Mouse (Mus musculus) lung, postnatal 10 days (tissue): ENCODE data around the gene Chpf2.

Experiments used
- DNase-seq: peaks from one replicate; pipeline ENCODE4 v3.0.0; 2021

The Chpf2 gene

DNA sequence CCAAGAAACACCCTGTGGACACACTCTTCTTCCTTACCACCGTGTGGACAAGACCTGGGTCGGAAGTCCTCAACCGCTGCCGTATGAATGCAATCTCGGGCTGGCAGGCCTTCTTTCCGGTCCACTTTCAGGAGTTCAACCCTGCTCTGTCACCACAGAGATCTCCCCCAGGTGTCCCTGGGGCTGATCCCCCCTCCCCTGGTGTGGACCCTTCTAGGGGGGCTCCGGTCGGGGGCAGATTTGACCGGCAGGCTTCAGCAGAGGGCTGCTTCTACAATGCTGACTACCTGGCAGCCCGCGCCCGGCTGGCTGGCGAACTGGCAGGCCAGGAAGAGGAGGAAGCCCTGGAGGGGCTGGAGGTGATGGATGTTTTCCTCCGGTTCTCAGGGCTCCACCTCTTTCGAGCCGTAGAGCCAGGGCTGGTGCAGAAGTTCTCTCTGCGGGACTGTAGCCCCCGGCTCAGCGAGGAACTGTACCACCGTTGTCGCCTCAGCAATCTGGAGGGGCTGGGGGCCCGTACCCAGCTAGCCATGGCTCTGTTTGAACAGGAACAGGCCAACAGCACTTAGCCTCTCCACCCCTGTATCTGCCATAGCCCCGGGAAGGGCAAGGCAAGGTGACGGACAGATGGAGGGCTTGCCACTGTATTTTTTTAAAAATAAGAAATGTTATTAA, 5.4 kb downstream of the Chpf2 start:
- no peak for DNase-seq

DNA sequence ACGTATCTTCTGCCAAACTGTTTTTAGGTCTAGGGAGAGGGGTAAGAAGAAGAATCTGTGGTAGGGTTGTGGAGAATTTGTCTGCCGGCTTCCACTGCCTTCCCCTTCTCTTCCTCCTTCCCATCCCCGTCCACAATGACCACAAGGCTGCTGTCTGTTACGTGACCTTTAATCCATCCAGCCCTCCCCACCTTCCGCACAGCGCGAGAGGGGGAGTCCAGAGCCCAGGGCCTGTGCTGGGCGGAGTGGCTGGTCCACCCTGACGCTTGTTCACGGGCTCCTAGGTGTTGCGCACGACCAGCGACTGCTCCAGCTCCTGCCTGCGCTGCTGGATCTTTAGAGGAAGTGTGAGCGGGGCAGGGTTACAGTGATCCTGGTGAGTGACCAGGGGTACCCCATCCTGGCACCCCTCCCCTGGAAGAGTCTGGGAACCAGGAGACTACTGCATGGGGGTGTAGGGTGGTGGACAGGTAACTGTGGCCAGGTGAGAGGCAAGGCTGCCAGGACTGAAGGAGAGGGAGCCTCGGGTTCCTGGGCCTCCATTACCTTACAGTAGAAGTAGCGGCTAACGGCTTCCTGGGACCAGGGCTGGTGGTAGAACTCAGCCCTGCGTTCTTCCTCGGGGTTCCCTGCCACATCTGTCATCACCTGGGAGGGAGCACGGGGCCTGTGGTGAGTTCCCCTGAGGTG, 6.1 kb downstream of the Chpf2 start:
- DNase-seq = no peak

DNA sequence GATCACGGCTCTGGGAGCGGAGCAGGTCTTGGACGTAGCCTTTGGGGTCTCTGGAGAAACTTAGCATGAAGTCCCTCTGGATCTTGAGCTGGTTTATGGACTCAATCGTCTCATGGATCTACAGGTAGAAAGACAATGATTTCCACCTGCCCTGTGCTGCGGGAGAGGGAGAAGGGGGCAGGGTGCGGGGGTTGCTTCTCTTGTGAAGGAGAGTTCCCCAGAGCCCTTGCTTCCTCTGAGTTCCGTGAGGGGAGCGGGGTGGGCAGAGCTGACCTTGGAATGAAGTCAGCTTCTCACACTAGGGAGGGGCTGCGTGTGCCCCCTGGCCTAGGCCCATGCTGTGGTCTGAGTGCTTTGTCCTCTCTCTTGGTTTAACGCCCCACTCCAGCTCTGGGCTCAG, 6.7 kb downstream of the Chpf2 start:
- DNase-seq = no peak

DNA sequence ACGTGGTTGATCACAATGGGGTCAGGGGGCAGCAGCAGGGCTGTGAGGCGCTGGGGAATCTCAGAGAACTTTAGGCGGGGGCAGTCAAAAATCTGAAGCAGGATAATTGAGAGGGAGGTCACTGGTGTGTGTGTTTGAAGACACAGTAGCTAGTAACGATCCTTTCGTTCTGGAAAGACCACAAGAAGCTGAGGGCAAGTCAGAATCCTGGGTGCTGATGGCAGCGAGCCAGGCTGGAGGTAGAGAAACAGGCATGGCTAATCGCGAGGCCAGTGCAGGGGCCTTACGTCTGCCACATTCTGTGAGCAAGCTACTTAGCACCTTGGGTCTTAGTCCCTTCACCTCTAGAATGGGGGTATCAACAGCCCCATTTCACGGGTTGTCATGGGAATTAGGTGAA, 7.4 kb downstream of the Chpf2 start:
- no peak for DNase-seq

DNA sequence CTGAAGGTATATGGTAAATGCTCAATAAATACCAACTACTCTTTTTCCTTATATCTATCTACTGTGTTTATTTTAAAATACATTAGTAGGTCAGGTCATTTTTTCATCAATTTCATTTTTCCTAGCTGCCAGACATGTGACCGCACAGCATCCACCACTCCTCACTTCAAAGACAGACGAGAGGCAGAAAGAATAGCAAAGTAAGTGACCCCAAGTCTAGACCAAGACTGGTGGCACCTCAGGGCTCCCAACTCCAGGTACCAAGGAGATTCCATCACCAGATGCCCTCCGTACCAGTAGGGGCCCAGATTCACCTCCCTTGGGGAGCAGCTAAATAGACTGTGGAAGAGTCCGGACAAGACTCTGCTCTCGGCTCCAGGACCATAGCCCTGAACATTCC, 7.8 kb downstream of the Chpf2 start:
- DNase-seq = no peak

DNA sequence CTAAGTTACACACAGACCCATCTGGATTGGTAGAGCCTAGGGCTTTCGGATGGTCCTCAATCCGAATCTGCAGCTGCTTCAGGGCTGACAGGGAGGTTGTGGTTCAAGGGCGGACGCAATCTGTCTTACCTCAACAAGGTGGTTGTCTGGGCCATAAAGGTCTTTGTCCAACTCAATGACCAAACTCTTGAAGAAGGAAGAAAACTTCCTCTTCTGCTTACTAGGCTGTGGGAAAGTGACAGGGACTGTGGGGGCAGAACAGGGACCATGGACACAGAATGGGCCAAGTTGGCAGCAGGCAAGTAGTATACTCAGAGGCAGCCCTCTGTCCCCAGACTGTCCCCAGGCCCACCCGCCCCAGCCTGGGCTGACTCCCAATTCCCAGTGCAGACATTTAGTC, 8.7 kb downstream of the Chpf2 start:
- DNase-seq = no peak

DNA sequence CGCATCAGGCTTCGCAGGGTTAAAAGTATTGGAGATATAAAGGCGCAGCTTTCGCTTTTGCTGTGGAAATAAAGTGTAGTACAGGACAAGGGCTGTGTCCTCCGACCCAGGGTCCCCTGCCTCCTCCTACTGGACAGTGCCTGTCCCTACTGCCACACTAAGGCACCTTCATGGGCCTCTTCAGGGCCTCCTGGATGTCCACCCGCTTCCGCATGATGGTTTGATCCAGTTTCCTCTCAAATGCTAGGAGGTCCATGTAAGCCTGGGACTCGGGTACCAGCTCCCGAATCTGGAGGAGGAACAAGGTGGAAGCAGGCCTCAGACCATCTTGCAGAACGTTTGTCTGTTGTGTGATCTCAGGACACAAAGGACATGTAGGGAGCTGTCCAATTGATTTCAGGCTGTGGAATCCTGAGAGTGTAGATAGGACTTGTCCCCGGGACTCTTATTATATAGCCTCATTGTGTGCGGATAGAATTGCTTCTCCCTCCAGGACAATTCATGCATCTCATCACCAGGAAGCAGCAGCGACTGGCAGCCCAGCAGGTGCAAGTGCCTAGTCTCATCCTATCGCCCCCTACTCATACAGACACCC, 9.3 kb downstream of the Chpf2 start:
- DNase-seq = no peak

DNA sequence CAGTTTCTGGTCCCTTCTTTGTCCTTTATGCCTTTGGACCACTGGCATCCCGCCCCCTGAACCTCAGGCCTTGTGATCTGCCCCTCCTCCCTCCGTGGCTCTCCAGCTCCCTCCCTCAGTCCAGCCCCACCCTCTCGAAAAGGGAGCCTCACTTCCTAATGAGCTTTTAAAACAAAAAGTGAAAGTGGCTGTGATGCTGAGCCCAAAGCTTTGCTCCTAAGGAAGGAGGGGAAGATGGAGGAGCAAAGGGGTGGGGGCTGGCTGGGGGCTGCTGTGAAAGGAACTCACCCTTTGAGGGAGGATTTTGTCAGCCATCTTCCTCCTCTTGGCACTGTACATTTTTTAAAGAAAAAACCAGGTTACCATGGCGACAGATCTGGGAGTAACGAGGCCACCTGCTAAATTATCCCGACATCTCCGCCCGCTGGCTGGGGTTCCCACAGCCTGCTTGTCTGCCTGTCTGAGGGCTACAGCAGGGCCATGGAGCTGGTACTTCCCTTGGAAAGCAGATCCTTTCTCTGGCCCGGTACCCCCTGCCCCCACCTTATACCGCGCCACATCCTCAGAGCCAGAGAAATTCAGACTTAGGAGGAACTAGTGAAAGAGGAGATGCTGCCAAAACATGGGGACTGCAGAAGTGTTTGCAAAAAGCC, 10.1 kb downstream of the Chpf2 start:
- peak; percentile 48 for DNase-seq

DNA sequence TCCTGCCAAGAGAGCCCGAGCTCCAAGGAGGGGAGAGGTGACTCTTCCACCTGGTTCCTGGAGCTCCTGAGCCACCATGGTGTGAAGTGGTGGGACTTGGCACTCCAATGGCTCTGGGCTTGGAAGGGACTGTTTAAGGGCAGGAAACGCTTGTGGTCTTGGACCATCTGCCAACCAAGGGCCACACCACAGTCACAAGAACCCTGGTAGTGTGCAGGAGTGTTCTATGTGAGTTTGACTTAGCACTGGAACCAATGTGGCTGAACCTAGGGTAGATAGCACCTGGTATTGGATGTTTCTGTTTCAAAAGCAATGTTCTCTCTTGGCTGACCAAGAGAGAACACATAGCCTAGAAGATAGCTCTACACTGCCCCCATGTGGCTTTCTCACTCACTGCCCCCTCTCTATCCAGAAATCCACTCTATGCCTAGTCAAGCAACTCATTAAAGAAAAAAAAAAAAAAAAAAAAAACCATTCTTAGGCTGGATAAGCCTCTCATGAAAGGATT, 10.7 kb downstream of the Chpf2 start:
- peak; percentile 90 for DNase-seq

DNA sequence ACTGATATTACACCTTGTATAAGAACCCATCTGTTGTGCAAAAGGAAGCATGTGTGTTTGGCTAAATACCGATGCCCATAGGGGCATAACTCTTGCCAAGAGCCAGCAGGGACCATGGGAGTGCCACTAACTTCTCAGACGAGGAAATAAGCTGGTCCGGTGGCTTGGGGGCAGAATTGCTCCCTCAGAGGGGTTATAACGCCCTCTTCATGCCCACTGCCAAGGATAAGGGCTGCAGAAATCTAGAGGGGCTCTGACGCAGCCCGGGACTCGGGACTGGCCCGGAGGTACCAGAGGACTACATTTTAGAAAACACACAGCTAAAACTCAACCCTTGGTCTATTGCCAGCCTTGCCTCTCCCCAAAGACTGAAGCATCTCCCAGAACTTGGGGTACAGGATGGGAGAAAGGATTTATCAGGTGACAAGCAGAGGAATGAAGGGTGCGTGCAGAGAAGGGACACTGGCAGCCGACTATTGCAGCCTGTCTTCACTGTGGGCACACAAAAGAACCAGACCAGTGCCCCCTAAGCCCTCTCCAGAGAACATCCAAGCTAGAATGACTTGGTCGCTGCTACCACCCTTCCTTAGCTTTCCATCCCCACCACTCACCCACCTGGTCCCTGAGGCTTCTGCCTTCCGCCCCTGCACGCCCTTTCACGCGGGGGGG, 11.5 kb downstream of the Chpf2 start:
- no peak for DNase-seq

DNA sequence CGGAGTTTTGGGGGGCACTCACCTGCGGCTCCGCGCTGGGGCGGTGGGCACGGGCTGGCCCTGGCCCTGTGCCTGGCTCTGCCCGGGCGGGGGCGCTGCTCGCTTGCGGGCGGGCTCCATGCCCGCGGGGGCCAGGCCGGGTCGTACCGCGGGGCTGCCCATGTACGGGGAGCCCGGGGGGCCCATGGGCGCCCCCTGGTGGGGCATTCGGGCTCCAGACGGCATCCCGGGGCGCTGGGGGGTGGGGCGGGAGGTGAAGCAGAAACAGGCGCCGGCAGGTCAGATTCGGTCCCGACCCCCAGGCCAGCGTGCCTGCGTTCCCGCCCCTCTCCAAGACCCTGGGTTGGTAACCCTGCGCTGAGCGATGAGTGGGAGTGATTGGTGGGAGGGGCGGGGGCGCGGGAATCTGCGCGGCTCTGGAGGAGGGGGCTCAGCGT, 12.0 kb downstream of the Chpf2 start:
- DNase-seq = peak; percentile 76

DNA sequence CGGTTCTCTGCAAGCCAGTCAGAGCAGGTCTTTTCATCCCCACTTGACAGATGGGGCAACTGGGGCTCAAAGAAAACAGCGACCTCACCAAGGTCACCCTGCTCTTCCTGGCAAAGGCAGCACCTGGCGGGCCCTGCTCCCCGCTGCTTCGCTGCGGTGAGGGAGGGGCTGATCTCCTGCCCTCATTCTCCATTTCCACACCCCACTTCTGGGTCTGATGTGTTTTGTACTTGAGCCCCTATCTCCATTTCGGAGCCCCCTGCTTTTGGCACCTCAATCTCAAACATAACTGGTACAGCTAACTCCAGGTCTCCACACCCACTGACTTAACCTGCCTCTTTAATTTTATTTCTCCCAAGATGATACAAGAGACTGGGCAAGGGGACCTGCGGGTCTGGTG, 12.6 kb downstream of the Chpf2 start:
- DNase-seq = no peak

DNA sequence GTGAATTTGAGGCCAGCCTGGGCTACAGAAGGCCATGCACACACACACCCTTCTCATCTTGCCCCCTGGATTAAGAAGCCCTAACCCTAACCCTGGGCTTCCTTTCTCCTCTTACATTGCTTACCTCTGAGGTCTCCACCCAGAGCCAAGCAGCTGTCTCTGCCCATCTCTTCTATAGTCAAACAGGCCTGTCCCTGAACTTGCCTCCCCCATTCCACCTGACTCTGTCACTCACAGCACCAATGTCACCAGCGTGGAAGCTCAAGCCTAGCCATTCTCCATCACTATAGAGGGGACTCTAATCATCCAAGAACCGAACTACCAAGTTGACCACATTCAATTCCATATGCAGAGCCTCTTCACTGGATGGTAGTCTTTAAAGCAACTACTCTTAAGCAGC, 13.7 kb downstream of the Chpf2 start:
- DNase-seq = no peak

DNA sequence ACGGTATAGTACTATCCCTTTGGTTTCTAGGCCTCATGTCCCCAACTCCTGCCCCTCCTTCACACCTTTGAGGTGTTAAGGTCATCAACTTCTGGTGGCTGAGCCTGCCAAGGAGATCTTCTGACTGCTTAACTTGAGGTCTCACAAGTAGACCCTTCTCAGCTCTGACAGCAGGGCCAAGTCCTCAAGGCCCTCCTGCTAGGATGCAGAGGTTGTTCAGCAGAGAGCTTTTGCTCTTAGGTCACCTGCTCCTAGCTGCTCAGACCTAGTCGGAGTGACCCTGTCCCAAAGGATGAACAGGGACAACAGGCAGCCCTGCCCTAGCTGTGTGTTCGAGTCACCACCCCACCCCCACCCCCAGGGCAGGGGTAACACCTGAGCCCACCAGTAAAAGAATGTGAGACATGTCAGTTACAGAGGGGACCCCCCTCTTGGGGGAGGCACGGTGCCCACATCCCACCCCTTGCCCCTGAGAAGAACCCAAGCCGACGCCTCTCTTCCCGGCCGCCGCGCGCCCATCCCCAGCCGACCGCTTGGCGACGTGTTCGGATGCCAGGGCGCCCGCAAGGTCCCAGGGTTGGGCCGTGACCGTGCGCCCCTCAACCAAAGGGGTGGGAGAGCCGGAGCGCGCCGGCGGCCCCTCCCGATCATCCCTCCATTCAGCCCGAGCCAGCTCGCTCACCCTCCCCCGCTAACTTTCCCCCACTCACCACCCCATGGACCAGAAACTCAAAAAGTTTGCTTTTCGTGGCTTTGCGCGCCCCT, 14.7 kb downstream of the Chpf2 start:
- DNase-seq = no peak

DNA sequence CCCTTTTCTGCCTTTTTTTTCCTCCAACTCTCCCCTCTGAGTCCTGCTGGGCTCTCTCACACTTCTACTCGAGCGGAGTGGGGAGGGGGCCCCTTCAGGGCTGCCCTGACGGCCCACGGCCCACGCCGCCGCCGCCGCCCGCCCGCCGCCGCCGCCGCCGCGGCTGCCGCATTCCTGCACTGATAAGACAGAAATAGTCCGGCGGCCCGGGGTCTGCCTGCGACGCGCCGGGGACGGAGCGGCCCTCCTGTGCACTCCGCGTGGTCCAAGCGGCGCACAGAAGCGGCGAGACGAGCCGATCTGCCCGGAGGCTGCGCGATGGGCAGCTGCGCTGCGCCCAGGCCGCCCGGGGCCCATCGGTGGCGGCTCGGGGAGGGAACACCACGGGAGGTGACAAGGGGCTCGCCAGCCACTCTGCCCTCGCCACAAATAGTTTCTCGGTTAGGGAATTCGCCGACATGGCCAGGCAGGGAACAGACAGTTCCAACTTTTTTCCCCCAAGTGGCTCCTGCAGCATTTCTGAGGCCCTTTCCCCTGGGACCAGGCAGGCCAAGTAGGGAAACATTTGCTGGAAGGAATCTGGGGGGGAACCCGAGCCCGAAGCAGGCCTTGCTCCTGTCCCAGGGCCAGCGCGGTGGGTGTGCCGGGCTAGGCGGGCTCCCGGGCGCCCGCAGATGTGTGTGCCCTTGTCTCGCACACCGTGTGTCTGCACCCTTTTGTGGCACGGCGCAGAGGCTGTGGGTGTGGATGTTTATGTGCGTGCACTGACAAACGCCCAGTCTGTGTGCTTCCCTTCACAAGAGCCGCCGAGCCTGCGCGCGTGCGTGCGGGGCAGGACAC, 15.6 kb downstream of the Chpf2 start:
- peak; percentile 88 for DNase-seq

DNA sequence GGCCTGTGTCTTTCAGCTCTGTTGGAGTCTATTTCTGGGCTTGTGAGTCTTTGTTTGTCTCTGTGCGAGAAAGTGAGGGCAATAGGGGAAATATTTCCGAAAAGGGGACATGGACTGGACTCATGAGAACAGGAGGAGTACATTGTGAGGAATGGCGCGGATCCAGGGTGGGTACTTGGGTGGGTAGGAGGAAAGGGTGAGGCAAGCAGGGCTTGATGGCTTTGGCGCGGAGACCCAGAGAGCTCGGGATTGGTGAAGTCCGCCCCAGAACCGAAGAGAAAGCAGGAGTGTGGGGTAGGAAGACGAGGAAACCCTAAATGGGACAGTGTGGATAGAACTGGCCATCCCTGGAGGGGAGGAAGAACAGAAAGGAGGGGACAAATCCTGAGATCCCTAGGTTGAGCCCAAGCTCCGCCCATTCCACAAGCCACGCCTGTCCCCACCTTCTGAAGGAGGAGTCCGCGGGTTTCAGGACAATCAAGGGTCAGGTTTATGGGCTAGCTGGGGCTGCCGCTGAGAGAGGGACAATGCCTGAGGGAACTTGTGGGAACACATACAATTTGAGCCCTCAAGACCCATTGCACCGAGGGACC, 16.3 kb downstream of the Chpf2 start:
- DNase-seq = peak; percentile 95

DNA sequence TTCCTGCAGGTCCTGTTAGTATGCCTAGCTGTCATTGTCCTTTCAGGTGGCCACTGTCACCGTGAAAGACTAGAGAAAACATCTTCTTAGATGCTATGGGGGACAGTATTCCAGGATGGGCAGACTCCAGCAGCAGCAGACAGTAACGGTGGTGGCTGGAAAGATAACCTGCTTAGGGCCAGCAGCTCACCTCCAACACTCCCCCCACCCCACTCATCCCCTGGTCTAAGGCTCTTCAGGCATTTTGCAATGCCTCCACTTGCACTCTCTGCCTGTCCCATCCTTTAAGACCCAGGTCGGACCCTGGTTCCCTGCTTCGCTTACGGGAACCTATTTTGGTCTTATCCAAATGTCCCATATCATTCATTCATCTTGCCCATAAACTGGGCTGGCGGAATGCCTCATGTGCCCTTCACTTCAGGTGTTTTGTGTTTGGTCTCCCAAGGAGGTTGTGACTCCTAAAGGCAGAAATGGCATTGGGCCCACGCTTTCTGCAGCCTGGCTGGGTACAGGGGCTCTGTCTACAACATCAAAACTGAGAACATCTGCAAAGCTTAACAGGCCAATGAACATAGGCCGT, 17.0 kb downstream of the Chpf2 start:
- no peak for DNase-seq

DNA sequence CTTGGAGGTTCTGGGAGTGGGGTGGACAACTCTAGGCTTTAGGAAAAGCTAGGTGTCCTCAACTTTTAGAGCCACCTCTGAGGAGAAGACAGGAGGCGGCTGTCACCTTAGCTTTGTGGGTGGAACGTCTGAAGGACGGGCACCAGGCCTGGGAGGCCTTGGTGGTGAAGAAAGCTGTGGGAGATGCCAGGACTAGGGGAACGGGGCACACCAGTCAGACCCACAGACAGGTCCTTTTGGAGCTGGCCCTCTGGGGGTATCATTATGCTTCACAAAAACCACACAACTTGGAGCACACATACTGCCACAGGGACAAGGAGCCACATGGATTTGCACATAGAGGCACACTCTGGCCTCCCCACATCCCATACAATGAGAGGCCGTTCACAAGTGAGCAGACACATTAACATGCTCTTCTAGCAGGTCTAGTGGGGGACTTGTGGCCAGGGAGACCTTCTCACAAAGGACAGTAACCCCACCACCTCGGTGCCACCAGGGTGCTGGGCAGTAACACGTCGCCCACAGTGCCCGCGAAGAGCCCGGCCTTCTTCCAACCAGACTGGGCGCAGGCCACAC, 17.6 kb downstream of the Chpf2 start:
- no peak for DNase-seq

DNA sequence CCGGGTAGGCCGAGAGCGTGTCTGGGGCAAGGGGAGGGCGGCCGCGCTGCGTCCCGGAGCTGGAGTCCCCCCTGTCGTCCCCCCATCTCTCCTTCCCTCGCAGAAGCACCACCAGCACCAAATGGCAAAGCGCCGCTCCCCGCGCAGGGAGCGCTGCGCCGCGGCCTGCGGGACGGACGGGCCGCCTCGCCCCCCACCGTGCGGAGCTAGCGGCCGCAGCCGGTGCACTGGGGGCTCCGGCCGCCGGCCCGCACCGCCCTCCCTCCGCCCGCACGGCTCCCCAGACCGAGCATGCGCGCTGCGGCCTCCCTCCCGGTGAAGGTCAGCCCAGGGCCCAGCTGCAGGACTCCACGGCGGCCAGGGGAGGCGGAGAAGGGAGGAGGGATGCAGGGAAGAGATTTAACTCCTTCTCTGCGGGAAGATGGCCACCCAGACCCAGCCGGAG, 18.1 kb downstream of the Chpf2 start:
- DNase-seq = peak; percentile 95

DNA sequence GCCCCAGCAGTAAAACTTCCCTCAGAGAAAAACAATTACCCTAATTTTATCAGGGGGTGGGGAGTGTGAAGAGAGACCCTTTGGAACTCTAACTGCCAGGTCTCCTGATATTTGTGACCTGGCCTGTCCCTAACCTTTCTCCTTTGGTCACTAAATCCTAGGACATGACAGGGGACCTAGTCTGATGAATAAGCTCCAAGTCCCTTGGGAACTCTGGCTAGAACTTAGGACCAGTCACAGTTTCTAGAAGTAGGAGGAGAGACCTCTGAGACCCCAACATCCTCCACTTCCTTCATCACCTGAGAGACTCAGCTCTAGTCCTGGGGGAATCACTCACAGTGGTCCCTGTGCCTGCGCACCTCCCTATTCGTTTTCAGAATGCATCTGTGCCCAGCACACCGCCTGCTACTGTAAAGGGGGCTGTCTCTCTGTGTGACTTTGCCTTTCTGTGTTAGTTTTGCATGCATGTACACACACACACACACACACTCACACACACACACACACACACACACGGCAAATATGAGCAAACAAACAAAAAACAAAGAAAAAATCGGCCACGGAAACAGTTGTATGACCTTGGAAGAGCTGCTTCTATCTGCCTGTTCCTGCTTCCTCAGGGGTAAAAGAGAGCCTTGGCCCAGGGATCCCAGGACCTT, 18.9 kb downstream of the Chpf2 start:
- no peak for DNase-seq
